Mouse (Mus musculus) adrenal gland, postnatal 25 days (tissue): ENCODE measurements around the gene St3gal5. TPM values are rescaled to one million over a fixed set of nuclear protein-coding genes. Genes with fewer than 3 reads are reported as not detected.
A peak's percentile ranks its signal among the peaks of the same experiment; 100 is the strongest.

Experiments used
- DNase-seq: peaks from one replicate; pipeline ENCODE4 v3.0.0; 2021; ENCODE audit warnings: mixed read lengths
- total RNA-seq: library from RNA; stranded (reverse); gene quantifications from 2 replicates; pipeline ENCODE4 v1.2.3, GENCODE M21; 2021

The St3gal5 gene
- total RNA-seq, 1 experiment from 2014 or later, result 102 TPM

DNA sequence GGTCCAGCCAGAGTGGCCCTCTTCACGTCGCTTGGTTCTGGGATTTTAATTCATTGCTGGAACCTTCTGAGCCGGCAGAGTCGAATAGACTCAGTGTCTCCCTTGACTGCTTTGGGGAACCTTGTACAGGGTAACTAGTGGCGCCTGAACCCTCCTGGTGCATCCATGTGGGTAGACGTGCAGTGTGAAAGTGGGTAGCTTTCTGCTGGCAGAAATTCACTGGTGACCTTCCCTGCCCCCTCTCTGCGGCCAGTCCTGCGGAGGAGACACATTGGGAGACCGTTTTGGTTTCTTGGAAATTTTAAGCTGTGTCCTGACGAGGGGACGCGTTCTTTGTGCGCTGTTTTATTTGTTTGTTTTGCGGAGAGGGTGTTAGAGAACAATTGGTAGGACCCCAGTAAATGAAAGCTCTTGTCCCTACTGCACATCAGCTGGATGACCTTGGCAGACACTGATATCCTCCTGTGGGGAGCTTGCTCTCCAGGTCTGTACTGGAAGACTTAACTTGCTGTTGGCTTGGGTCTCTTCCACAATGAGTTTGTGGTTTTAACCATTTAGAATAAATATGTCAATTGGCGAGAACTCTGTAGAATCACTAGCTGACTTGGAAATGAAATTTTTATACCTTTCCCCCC, 746 bp downstream of the St3gal5 start:
- DNase-seq, result peak; percentile 32

GRCm38 (mm10) chr6:72098691-72099090, 1.3 kb downstream of the St3gal5 start:
- DNase-seq, result no peak

GRCm38 (mm10) chr6:72099281-72099680, 1.9 kb downstream of the St3gal5 start:
- DNase-seq, result no peak

DNA sequence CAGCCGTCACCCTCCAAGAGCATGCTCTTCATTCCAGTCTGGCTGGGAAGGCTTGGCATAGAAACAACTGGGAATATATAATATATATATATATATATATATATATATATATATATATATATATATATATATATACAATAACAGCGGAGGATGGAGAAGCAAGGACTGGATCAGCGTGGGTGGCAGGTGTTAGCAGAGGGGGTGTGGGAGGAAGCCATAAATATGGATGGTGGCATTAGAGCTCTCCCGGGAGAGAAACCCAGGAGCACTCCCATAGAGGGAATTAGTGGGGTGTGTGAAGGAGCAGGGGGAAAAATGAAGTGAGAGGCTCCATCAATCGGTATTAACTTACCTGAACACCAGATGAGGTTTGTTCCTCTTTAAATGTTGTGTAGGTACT, 2.8 kb downstream of the St3gal5 start:
- no peak for DNase-seq

DNA sequence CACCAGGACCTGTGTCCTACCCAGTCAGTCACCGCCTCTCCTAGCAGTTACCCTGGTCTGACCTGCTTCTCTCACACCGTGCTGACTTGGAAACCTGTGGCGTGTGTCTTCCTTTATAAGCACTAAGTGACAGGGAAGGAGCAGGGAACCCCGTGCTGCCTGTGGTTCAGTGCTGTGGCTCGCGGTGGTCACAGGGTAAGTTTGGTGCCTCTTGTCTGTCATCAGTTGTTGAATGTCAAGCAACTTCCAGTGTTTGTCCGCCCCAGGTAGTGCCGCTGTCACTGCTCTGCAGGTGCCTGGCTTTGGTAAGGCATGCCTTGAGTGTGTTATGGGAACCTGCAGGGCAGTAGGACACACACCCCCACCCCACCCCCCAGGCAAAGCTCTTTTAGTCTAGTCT, 3.5 kb downstream of the St3gal5 start:
- no peak for DNase-seq

GRCm38 (mm10) chr6:72101386-72101785, 4.0 kb downstream of the St3gal5 start:
- DNase-seq, result no peak

GRCm38 (mm10) chr6:72102066-72102465, 4.7 kb downstream of the St3gal5 start:
- no peak for DNase-seq

DNA sequence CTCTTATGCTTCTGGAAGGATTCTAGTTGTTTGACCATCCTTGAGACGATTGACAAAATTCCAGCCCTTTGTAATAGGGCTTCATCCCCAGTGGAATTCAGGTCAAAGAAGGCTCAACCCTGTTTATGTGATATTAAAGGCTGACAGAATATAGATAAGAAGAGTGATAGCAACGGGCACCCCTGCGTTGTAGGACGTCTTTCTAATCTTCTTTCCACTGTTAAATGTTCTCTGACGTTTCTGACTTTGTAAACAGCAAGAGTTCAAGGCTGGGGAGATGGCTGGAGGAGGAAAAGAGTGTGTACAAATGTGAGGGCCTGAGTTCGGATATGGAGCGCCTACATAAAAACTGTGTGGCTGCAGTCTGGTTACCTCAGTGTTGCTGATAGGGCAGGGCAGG, 7.1 kb downstream of the St3gal5 start:
- no peak for DNase-seq

GRCm38 (mm10) chr6:72108941-72109892, 11.8 kb downstream of the St3gal5 start:
- no peak for DNase-seq

GRCm38 (mm10) chr6:72110577-72110976, 13.2 kb downstream of the St3gal5 start:
- DNase-seq, result no peak

DNA sequence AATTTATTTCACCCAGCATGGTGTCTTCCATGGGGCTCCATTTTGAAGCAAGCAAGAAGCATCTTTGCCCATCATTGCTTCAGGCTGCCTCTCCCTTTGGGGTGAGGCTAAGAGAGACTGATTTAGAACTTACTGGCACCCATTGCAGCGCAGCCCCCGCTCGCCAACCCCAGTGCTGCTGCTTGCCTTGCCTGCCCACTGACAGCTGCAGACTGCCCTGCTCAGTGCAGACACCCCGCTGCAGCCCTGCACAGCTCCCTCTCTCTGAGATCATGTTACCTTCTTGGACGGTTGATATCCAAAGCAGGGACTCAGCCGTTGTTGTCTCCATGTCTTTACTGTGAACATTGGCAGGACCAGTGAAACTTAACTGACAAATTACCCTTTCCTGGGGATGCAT, 15.2 kb downstream of the St3gal5 start:
- no peak for DNase-seq

DNA sequence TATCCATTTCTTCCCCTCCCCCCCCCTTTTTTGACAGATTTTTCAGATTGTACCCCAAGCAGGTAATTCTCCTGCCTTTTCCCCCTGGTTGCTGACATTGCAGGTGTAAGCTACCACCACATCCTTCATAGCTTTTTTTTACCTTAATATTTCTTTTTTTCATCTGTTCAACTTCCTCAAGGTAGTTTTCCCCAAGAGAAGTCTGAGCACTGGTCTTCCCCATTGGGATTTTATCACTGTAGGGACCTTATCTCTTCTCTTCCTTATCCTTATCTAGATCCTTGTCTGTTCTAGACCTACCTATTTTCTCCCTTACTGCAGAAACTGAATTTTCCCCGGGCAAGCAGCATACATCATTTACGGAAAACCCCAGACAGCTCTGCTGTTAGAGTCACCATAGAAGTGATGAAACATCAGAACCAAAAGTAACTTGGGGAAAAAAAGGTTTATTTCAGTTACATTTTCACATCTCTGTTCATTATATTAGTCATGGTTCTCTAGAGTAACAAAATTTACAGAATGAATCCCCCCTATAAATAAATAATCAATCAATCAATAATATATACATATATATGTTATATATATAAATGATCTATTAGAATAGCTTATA, 15.8 kb downstream of the St3gal5 start:
- DNase-seq, result no peak

DNA sequence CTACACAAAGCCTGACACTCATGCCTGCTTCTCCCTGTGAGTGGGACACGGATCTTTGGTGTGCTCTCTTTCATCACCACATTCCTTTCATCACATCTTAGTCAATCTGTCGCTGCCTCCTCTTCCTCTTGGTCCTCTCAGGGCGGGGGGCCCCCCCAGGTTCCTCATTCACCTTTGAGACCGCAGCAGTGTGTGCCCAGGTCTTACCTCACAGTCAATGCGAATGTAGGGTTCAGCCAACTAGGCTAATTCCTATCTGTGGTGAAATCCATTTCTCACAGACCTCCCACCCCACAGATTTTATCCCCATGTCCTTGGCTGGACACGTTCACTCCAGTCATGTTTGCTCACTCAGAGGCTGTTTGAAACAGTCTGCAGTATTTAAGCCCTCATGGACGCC, 17.5 kb downstream of the St3gal5 start:
- no peak for DNase-seq

- no peak for DNase-seq
These were observed 20.1 kb downstream of the St3gal5 start for GRCm38 (mm10) chr6:72117322-72117968.

GRCm38 (mm10) chr6:72119870-72120269, 22.5 kb downstream of the St3gal5 start:
- no peak for DNase-seq

- DNase-seq, result no peak
These were observed 23.9 kb downstream of the St3gal5 start for GRCm38 (mm10) chr6:72121301-72121700.

GRCm38 (mm10) chr6:72122515-72122914, 25.1 kb downstream of the St3gal5 start:
- no peak for DNase-seq

GRCm38 (mm10) chr6:72124315-72125103, 27.1 kb downstream of the St3gal5 start:
- no peak for DNase-seq

GRCm38 (mm10) chr6:72126128-72126917, 28.9 kb downstream of the St3gal5 start:
- no peak for DNase-seq

GRCm38 (mm10) chr6:72130056-72130455, 32.7 kb downstream of the St3gal5 start:
- DNase-seq, result no peak

GRCm38 (mm10) chr6:72132671-72133214, 35.4 kb downstream of the St3gal5 start:
- DNase-seq, result no peak
